Comparison of ENCODE assay signal across 22 mouse cellular contexts in the genomic region with DNA sequence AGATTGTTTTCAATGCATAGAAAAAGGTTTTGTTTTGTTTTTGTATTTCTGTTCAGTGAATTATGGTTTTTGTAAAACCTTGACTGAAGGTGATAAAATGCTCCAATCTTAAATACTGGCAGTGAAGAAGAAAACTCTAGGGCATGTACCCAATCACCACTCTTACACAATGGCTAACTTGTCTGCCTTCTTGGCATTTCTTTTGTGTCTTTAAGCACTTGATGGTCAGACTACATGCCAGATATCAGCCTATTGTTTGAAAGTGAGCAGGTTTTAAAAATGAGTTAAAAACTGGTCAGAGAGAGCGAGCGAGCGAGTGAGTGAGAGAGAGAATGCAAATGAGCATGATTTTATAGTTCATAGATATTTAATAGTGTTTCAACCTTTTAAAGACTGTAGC. TPM values are rescaled to one million over a fixed set of nuclear protein-coding genes. Genes with fewer than 3 reads are reported as not detected.
A peak's percentile ranks its signal among the peaks of the same experiment; 100 is the strongest.
DNase-seq lines count a peak whose midpoint lies in the region.
"Had no signal": no experiment of that assay in that cellular context is flagged by ENCODE, and none has a peak within 500 bp of the region (broad histone marks: within the 10 kb centered on the region; RNA-seq: fewer than 3 reads in every experiment).

No protein-coding gene starts in this region.

- H3K27ac ChIP-seq in heart, embryonic 10.5 days, result no peak overlapping the region
- H3K27ac ChIP-seq: embryonic facial prominence, embryonic 10.5 days; embryonic facial prominence, embryonic 12.5 days; forebrain, embryonic 10.5 days; forebrain, embryonic 12.5 days had no signal

- no peaks in the 10 kb centered on the region for H3K27me3 ChIP-seq in heart, embryonic 10.5 days (ENCODE audit: insufficient read depth, poor library complexity, severe bottlenecking)
- H3K27me3 ChIP-seq: CH12.LX; embryonic facial prominence, embryonic 12.5 days; Patski had no signal

- WGBS in heart, embryonic 10.5 days, result 92% methylated on average over 3 of the region's 3 CpGs

- H3K36me3 ChIP-seq in heart, embryonic 10.5 days, result peaks cover 11% of the 10 kb centered on the region
- H3K36me3 ChIP-seq: forebrain, embryonic 12.5 days had no signal

- peaks cover 33% of the 10 kb centered on the region for H3K4me1 ChIP-seq in heart, embryonic 10.5 days

- intact Hi-C loops in left cerebral cortex, postnatal 10 days (cut with DNase I), result no loop called here

- no peak overlapping the region for H3K4me3 ChIP-seq in heart, embryonic 10.5 days
- H3K4me3 ChIP-seq: embryonic facial prominence, embryonic 10.5 days; embryonic facial prominence, embryonic 12.5 days; forebrain, embryonic 10.5 days; forebrain, embryonic 12.5 days had no signal

- peak; percentile 28 for DNase-seq in heart, adult 11 months
- no peak for DNase-seq in heart, embryonic 10.5 days (ENCODE audit: low spot score)
- peak; percentile 17 for DNase-seq in ZHBTc4 (ENCODE audit: low read depth, low spot score)
- peak; percentile 89 for DNase-seq in fat pad, adult 2 months (ENCODE audit: extremely low read depth, low read depth, low spot score)
- no peak for DNase-seq in left cerebral cortex, postnatal 10 days (ENCODE audit: extremely low spot score in 1 of 2, low spot score in 2 of 2)
- no peak for DNase-seq in ovary, postnatal 10 days (ENCODE audit: low spot score)
- DNase-seq: adrenal gland, adult 8-10 months; adrenal gland, postnatal 14 days; adrenal gland, postnatal 36 days; B cell, adult 2 months; cerebellum, adult 11-12 months; cerebellum, adult 2 months; cerebellum, adult 9-10 months; cerebellum, postnatal 10 days; cerebellum, postnatal 25 days had no signal

- no peaks in the 10 kb centered on the region for H3K9me3 ChIP-seq in heart, embryonic 10.5 days
- H3K9me3 ChIP-seq: embryonic facial prominence, embryonic 10.5 days; embryonic facial prominence, embryonic 12.5 days; forebrain, embryonic 10.5 days; forebrain, embryonic 12.5 days; G1E had no signal

RNA-seq across cellular contexts. Expression of gene Lgr4, which starts 6.5 kb away (rescaled TPM):
- 10.2 and 12.7 TPM in 2 replicates for polyA plus RNA-seq in heart, embryonic 10.5 days (2016; fragmentation: Nextera tagmentation; extraction: Ambion mirVana)
- 10 to 100 TPM; 19.6 to 21.2 TPM for total RNA-seq in left cerebral cortex, postnatal 10 days (2021)

RNA-seq across cellular contexts. Expression of gene Lin7c, which starts 33.3 kb away (rescaled TPM):
- polyA plus RNA-seq in heart, embryonic 10.5 days (2016; fragmentation: Nextera tagmentation; extraction: Ambion mirVana), result 50.8 and 54.3 TPM in 2 replicates
- 100 to 1,000 TPM; 124 to 133 TPM for total RNA-seq in left cerebral cortex, postnatal 10 days (2021)

Comparison
In these comparisons a context has a peak if more than half of its experiments do, and no peak if none do; other contexts are left out.
1. DNase-seq: peak in heart, adult 11 months (single experiment), ZHBTc4 (single experiment) and fat pad, adult 2 months (single experiment); none in heart, embryonic 10.5 days (single experiment), left cerebral cortex, postnatal 10 days (0 of 2) and ovary, postnatal 10 days (single experiment).